Mouse (Mus musculus) C2C12 (cell line): ENCODE data around the gene Tekt5.

Source experiments
- CTCF ChIP-seq: IDR thresholded peaks from one replicate; pipeline ENCODE4 v1.5.1; 2011; ENCODE audit not compliant: control insufficient read depth, insufficient read depth, insufficient read length
- MYOG ChIP-seq: IDR thresholded peaks from one replicate; pipeline ENCODE4 v1.6.1; 2011; ENCODE audit not compliant: control insufficient read depth, insufficient read length; ENCODE audit errors: extremely low read depth

GRCm38 (mm10) chr16:10311086-10311485 lies 84.2 kb downstream of the Tekt5 start:
- TF ChIP-seq CTCF (no peak), MYOG (no peak)
